Mouse (Mus musculus): ENCODE results near the gene Scube3.

The Scube3 gene

GRCm38 (mm10) chr17:28223561-28224391 is 81.8 kb downstream of the Scube3 start:
- peak; percentile 93 for DNase-seq
